Mouse (Mus musculus) G1E (cell line): ENCODE measurements around the gene Rpain.

ENCODE experiments used
- CTCF ChIP-seq: IDR thresholded peaks from 2 replicates; pipeline ENCODE4 v1.5.1; 2012; ENCODE audit warnings: low read depth, low read length, inconsistent platforms, mixed read lengths
- GATA1 ChIP-seq: IDR thresholded peaks from 2 replicates; pipeline ENCODE4 v1.6.1; 2012; ENCODE audit warnings: borderline replicate concordance, low read length, inconsistent platforms, mixed read lengths
- POLR2AphosphoS5 ChIP-seq: IDR thresholded peaks from 2 replicates; pipeline ENCODE4 v1.6.1; 2012; ENCODE audit warnings: low read depth, low read length, inconsistent platforms; ENCODE audit not compliant: insufficient replicate concordance
- TAL1 ChIP-seq: conservative IDR thresholded peaks from 2 replicates; pipeline ENCODE4 v1.6.1; 2012; ENCODE audit warnings: low read depth, low read length, inconsistent platforms, mixed read lengths

DNA sequence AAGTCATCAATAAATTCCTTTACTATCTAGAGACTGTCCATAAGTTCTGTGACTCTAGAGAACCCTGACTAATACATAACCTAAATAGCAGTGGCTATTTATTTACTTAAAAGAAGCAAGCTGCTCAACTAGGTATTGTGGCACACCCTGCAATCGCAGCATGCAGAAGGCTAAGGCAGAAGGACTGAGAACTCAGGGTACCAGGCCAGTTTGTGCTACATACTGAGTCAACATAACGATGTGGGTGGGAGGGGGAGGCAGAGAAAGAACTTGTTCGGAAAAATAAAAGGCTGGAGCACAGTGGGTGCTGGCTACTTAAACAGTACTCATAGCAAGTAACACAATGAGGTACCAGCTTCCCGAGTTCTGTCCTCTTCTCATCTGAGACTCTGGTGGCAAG is 31.2 kb downstream of the Rpain start:
- TF ChIP-seq CTCF (no peak), GATA1 (no peak), TAL1 (no peak), POLR2AphosphoS5 (no peak)
